Mouse (Mus musculus): Measurements from ENCODE around the gene Tsc22d4. TPM values are rescaled to one million over a fixed set of nuclear protein-coding genes. Genes with fewer than 3 reads are reported as not detected.

The Tsc22d4 gene
- polyA plus RNA-seq, 1 experiment = 273 TPM

GRCm38 (mm10) chr5:137759971-137760412, 14.5 kb downstream of the Tsc22d4 start:
- DNase-seq (ENCODE audit: extremely low spot score in 1 of 2, low spot score in 1 of 2) = peak; percentile 86 to 89

GRCm38 (mm10) chr5:137764609-137765340, 19.2 kb downstream of the Tsc22d4 start:
- no peak for DNase-seq (ENCODE audit: extremely low spot score in 1 of 2, low spot score in 1 of 2)

GRCm38 (mm10) chr5:137766270-137766669, 20.7 kb downstream of the Tsc22d4 start:
- DNase-seq (ENCODE audit: extremely low spot score in 1 of 2, low spot score in 1 of 2) = no peak

GRCm38 (mm10) chr5:137768475-137768874, 22.9 kb downstream of the Tsc22d4 start:
- DNase-seq (ENCODE audit: extremely low spot score in 1 of 2, low spot score in 1 of 2) = no peak

- DNase-seq (ENCODE audit: extremely low spot score in 1 of 2, low spot score in 1 of 2) = peak in 1 of 2 experiments; percentile 45
These were observed 25.2 kb downstream of the Tsc22d4 start for GRCm38 (mm10) chr5:137770709-137771108.

GRCm38 (mm10) chr5:137772755-137773154, 27.2 kb downstream of the Tsc22d4 start:
- no peak for DNase-seq (ENCODE audit: extremely low spot score in 1 of 2, low spot score in 1 of 2)

- DNase-seq (ENCODE audit: extremely low spot score in 1 of 2, low spot score in 1 of 2) = no peak
These were observed 30.2 kb downstream of the Tsc22d4 start for GRCm38 (mm10) chr5:137775587-137776290.

- no peak for DNase-seq (ENCODE audit: extremely low spot score in 1 of 2, low spot score in 1 of 2)
These were observed 30.9 kb downstream of the Tsc22d4 start for GRCm38 (mm10) chr5:137776408-137776918.

- no peak for DNase-seq (ENCODE audit: extremely low spot score in 1 of 2, low spot score in 1 of 2)
These were observed 31.8 kb downstream of the Tsc22d4 start for GRCm38 (mm10) chr5:137777267-137777845.

GRCm38 (mm10) chr5:137778635-137779034, 33.1 kb downstream of the Tsc22d4 start, which contains the start of gene Ppp1r35:
TSS of gene Ppp1r35 (plus strand) at chr5:137778849.
- DNase-seq (ENCODE audit: extremely low spot score in 1 of 2, low spot score in 1 of 2) = peak; percentile 93 to 99

- no peak for DNase-seq (ENCODE audit: extremely low spot score in 1 of 2, low spot score in 1 of 2)
These were observed 33.8 kb downstream of the Tsc22d4 start for GRCm38 (mm10) chr5:137779053-137779933.

- DNase-seq (ENCODE audit: extremely low spot score in 1 of 2, low spot score in 1 of 2) = no peak
These were observed 36.1 kb downstream of the Tsc22d4 start for GRCm38 (mm10) chr5:137781661-137782060.

- DNase-seq (ENCODE audit: extremely low spot score in 1 of 2, low spot score in 1 of 2) = no peak
These were observed 37.4 kb downstream of the Tsc22d4 start for GRCm38 (mm10) chr5:137782776-137783522.

GRCm38 (mm10) chr5:137783901-137784540, 38.5 kb downstream of the Tsc22d4 start:
- no peak for DNase-seq (ENCODE audit: extremely low spot score in 1 of 2, low spot score in 1 of 2)

- no peak for DNase-seq (ENCODE audit: extremely low spot score in 1 of 2, low spot score in 1 of 2)
These were observed 39.0 kb downstream of the Tsc22d4 start for GRCm38 (mm10) chr5:137784546-137784945.

GRCm38 (mm10) chr5:137785164-137786031, 39.9 kb downstream of the Tsc22d4 start:
- peak in 1 of 2 experiments; percentile 40 for DNase-seq (ENCODE audit: extremely low spot score in 1 of 2, low spot score in 1 of 2)

- DNase-seq (ENCODE audit: extremely low spot score in 1 of 2, low spot score in 1 of 2) = peak; percentile 99
These were observed 40.8 kb downstream of the Tsc22d4 start for GRCm38 (mm10) chr5:137786109-137786942.

Data from frontal cortex, adult 2 months (tissue).